Mouse (Mus musculus) MN1 (cell line): ENCODE data around the gene Tsga10ip.

Experiments used
- DNase-seq: peaks from one replicate; pipeline ENCODE4 v3.0.0-alpha.2; 2016; ENCODE audit warnings: low spot score

The Tsga10ip gene

GRCm38 (mm10) chr19:5345297-5346131 lies 56.8 kb downstream of the Tsga10ip start:
- peak; percentile 88 for DNase-seq

- DNase-seq = no peak
These were observed 61.0 kb downstream of the Tsga10ip start for GRCm38 (mm10) chr19:5341360-5341759.
